Mouse (Mus musculus): ENCODE results near the gene Pld5.
"Not testable (repeated sequence)": the region's sequence is repeated elsewhere in the genome, so short reads cannot be mapped to it uniquely, and the experiment has no call there.

The Pld5 gene

GRCm38 (mm10) chr1:176046375-176046774 lies 228.7 kb downstream of the Pld5 start:
- no peak for DNase-seq (ENCODE audit: low read depth, low spot score)

GRCm38 (mm10) chr1:176043056-176043455 lies 232.1 kb downstream of the Pld5 start:
- no peak for DNase-seq (ENCODE audit: low read depth, low spot score)

DNA sequence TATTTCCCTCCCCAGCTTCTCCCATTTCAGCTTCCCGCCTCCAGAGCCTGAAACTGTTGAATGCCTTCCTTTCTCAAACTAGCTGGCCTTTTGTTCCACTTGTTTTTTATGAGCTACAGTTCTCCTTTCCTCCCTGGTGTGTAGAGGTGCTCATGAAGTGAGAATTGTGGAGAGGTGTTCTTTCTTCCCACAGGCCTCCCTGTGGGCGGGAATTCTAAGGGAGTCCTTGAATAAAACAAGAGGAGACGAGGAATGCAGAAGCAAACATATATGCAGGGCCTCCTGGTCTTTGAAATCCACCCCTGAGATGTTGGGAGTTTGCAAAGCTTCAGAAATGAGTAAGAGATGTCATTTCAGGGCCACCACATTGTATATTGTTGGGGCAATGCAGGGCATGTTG lies 235.2 kb downstream of the Pld5 start:
- DNase-seq (ENCODE audit: low read depth, low spot score) = no peak

DNA sequence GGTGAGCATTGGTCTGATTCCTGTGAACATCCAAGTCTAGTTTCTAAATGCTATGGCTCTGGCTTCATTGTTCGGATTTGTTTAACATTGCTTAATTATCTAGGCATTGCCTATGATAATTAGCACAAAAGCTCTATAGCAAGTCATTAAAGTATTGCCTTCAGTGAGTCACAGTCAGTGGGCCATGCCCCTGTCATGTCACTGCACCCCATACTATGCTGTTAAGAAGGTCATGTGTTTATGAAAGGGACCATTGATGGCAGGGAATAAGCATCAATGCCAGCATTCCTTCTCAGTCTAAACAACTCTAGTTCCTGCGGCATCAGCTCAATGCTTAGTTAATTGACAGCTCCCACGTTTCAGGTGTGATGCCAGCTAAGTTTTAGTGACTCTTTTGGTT lies 239.1 kb downstream of the Pld5 start:
- DNase-seq (ENCODE audit: low read depth, low spot score) = no peak

DNA sequence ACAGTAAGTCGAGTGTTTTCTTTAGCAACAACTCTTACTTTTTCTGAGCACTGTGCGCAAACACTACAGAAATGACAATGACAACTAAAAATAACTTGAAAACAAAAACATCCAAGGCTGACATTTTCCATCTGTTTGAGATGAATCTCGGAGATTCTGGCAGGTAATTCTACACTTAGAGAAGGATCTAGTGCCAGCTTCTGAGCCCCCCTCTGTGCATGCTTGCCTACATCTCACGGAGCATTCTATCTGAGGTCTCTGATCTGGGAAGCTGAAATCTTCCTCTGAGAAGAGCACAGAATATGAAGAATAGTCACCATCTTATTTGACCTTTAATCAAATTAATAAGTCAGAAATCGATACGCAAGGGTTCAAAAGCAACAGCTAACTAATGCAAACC lies 240.4 kb downstream of the Pld5 start:
- no peak for DNase-seq (ENCODE audit: low read depth, low spot score)

- DNase-seq (ENCODE audit: low read depth, low spot score) = no peak
These were observed 241.4 kb downstream of the Pld5 start for GRCm38 (mm10) chr1:176033698-176034097.

DNA sequence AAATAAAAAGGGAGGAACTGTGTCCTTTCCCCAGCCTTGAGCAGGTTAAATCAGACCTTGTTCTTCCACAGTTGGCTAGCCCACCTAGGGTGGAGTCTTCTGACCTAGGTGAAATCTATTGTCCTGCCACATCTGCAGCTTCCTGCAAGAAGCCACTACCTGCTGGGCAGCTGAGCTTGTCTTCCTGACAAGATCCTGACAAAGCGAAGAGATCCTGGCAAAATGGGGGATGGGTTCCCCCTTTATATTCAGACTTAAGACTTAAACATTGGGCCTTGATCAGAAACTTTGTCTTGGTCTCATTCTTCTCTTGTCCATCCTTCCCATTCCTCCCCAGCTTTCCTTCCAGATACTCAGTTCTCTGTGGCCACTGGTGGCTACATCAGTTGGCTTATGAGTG lies 246.0 kb downstream of the Pld5 start:
- no peak for DNase-seq (ENCODE audit: low read depth, low spot score)

DNA sequence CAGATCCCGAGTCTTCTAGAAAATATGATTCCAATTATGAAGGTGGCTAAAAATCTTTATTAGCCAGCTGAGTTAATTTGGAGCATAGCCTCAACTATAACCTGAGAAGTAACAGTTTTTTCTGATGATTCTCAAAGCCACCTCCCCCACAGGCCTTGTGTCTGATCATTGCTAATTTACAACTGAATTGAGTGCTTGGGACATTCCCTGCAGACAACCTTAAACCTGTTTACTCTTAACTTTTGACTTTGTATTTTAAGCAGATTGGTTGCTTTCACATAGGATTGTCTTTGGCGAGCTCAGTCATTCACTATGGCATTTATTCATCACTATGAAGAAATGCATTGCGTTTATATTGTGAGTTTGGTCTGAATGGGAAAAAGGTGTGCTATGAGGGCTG lies 246.7 kb downstream of the Pld5 start:
- no peak for DNase-seq (ENCODE audit: low read depth, low spot score)

GRCm38 (mm10) chr1:176024501-176024900 lies 250.6 kb downstream of the Pld5 start:
- no peak for DNase-seq (ENCODE audit: low read depth, low spot score)

DNA sequence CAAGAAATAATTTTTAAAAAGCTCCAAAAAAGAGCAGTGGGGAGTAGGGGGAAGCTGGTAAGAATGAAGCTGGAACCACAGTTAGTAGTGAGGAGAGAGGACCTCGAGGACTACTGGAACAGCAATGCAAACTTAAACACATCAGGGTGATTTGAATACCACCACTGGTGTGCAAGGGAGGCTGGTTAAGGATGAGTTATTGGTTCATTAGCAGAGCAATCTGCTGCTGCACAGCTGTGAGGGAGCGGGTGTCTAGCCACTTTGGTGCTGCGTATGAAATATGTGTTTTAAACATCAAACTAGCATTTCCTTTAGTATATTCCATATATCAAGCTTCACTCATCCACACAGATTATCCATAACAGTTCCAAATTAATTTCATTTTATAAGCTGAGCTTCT lies 256.6 kb downstream of the Pld5 start:
- no peak for DNase-seq (ENCODE audit: low read depth, low spot score)

GRCm38 (mm10) chr1:176016076-176016475 lies 259.0 kb downstream of the Pld5 start:
- DNase-seq (ENCODE audit: low read depth, low spot score) = no peak

DNA sequence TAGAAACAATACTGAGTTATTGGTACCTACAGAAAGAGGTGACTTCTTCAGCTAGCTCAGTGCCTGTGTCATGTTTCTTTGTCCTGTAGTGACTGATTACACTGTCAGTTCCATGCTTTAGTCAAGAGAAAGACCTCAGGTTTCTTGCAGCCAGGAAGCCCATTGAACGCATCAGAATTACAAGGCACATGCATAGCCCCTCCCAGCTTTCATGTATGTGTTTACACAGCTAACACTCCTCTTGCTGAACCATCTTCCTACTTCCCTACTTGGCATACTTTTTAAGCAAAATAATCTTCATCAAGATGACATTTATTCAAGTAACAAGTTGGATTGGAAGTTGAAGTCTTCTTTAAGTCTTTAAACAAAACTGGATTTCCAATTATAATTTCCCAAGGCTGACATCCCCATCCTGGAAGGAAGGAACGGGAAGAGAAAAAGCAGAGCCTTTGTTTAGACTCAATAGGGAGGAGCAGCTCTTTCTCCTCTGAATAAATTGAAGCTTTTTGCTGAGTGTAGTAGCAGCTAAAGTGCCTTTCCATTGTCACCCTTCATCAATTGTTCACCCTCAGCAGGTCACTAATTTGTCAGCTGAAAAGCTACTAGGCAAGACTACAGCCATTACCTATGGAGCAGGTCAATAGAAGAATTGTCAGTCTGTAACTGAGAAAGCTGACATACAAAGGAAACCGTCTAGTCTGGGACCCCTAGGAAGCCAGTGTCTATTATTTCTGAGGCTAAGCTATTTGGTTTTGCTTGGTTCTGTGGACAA lies 261.4 kb downstream of the Pld5 start:
- DNase-seq (ENCODE audit: low read depth, low spot score) = no peak

GRCm38 (mm10) chr1:176011535-176011934 lies 263.6 kb downstream of the Pld5 start:
- DNase-seq (ENCODE audit: low read depth, low spot score) = no peak

GRCm38 (mm10) chr1:176011072-176011471 lies 264.0 kb downstream of the Pld5 start:
- DNase-seq (ENCODE audit: low read depth, low spot score) = no peak

- no peak for DNase-seq (ENCODE audit: low read depth, low spot score)
These were observed 266.7 kb downstream of the Pld5 start for GRCm38 (mm10) chr1:176008411-176008810.

DNA sequence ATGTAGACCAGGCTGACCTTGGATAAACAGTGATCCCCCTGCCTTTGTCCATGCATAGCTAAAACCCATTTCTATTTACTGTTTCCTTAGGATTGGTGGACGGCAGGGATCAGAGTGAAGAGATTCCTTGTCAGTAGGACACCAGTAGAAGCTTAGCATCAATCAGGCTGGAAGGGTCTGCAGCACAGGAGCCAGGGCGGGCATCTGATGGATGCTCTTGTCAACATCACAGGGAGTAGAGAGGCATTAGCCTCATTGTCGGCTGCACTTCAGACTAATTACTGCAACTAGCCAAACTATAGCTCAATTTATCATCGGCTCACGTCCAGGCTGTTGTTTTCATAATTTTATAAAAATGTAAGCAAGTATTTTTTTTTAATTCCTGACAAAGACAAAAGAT lies 274.5 kb downstream of the Pld5 start:
- no peak for DNase-seq (ENCODE audit: low read depth, low spot score)

DNA sequence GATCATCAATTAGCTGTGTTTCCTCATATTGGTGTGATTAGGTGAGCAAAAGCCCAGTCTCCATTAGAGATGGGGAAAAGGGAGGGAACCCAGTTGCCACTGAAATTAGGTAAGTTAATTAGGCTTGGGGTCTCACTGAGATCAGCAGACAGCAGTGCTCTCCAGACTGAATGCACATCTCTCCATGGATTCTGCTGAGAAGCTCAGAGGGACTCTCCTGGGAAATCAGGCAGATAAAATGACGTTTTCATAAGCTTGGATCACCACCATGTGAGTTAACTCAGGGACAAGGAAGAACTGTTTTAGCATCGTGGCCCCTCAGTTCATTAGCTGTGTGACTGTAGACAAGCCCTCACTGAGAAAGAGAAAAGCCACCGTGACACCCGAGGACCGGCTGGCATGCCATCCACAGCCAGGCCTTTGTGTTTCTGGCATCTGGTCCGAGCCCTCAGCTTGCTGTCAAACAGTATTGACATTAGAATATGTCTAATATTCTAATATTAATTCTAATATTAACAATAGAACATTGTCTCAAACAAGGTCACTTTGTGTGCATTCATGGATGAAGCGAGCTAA lies 277.9 kb downstream of the Pld5 start:
- no peak for DNase-seq (ENCODE audit: low read depth, low spot score)

GRCm38 (mm10) chr1:175988912-175989311 lies 286.2 kb downstream of the Pld5 start:
- DNase-seq (ENCODE audit: low read depth, low spot score) = no peak

DNA sequence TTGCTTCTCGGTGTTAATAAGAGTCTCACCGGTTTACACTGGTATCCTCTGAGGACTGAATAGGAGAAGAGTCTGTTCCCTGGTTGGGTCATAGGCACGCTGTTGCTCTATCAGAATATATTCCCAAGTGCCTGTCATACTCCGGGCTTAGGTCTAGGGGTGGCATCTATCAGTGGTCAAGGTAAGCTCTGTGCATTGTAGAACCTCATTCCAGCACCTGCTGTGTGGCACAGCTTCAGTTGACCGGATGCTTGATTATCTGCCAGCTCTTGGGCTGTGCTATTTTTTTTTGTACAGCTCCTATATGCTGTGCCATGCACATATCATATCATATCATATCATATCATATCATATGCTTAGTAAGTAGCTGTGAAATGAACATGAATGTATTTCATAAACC lies 286.7 kb downstream of the Pld5 start:
- no peak for DNase-seq (ENCODE audit: low read depth, low spot score)

DNA sequence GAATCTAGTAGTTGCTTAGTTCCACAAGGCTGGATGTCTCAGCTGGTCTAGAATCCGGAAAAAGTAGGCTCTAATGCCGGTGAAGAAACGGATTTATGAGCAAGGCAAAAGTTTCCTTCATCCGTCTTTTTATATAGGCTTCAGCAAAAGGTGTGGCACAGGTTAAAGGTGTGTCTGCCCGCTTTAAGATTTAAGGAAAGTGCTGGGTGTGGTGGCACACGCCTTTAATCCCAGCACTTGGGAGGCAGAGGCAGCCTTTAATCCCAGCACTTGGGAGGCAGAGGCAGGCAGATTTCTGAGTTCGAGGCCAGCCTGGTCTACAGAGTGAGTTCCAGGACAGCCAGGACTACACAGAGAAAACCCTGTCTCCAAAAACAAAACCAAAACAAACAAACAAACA lies 296.1 kb downstream of the Pld5 start, which contains the start of gene Rbm8a2:
TSS of gene Rbm8a2 (minus strand) at position 101 of the 400 bp plus-strand sequence.
- not testable (repeated sequence) for DNase-seq (ENCODE audit: low read depth, low spot score)

GRCm38 (mm10) chr1:175970710-175971109 lies 304.4 kb downstream of the Pld5 start:
- DNase-seq (ENCODE audit: low read depth, low spot score) = no peak

- DNase-seq (ENCODE audit: low read depth, low spot score) = no peak
These were observed 307.9 kb downstream of the Pld5 start for GRCm38 (mm10) chr1:175967004-175967745.

DNA sequence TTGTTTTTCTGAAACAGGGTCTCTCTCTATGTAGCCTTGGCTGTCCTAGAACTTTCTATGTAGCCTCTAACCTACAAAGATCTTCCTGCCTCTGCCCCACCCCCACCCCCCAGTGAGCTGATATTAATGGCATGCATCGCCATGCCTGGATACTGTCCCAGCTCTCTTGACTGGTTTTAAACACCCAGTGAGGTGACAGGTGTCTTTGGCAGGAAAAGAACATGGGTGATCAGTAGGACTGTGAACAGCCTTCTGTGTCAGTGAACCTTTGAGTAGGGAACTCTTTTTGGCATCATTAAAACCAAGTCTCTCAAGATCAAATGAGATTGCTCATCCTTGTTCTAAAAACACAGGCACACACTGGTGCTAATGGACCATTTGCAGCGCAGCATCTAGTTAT lies 313.3 kb downstream of the Pld5 start:
- DNase-seq (ENCODE audit: low read depth, low spot score) = no peak

Measured in CD4-positive helper T cell, adult 2 months (primary cell).